Mouse (Mus musculus) CD4-positive, CD25-positive, alpha-beta regulatory T cell, adult 4 months (primary cell): ENCODE data around the gene Aip. TPM values are rescaled to one million over a fixed set of nuclear protein-coding genes. Genes with fewer than 3 reads are reported as not detected.

Experiments
- ATAC-seq: one replicate; pipeline ENCODE4 v1.8.0; 2017
- polyA plus RNA-seq, 2 experiments: library from polyadenylated mRNA; unstranded; fragments of 100-300 nt; shearing (Covaris generic); gene quantifications; one replicate each; pipeline ENCODE4 v1.2.1; 2017

Gene Aip
- polyA plus RNA-seq, 2 experiments from 2014 or later = 179 to 208 TPM

GRCm38 (mm10) chr19:4151898-4152297, 26.2 kb upstream of the Aip start:
- ATAC-seq = no peak

- no peak for ATAC-seq
Observed at GRCm38 (mm10) chr19:4151488-4151860, 25.8 kb upstream of the Aip start.

GRCm38 (mm10) chr19:4150567-4151487, 25.2 kb upstream of the Aip start:
- no peak for ATAC-seq

- ATAC-seq = no peak
Observed at GRCm38 (mm10) chr19:4149764-4150461, 24.3 kb upstream of the Aip start.

- ATAC-seq = no peak
Observed at GRCm38 (mm10) chr19:4149283-4149682, 23.6 kb upstream of the Aip start.

- no peak for ATAC-seq
Observed at GRCm38 (mm10) chr19:4148819-4149218, 23.2 kb upstream of the Aip start.

- ATAC-seq = peak; percentile 98
Observed at GRCm38 (mm10) chr19:4148491-4148806, 22.8 kb upstream of the Aip start, which contains the start of gene Coro1b. Gene Coro1b, plus strand, starts transcription at chr19:4148619.

GRCm38 (mm10) chr19:4147782-4148490, 22.3 kb upstream of the Aip start:
- ATAC-seq = no peak

GRCm38 (mm10) chr19:4147022-4147405, 21.4 kb upstream of the Aip start:
- no peak for ATAC-seq

- ATAC-seq = no peak
Observed at GRCm38 (mm10) chr19:4146366-4147021, 20.8 kb upstream of the Aip start.

- no peak for ATAC-seq
Observed at GRCm38 (mm10) chr19:4145936-4146335, 20.3 kb upstream of the Aip start.

- ATAC-seq = no peak
Observed at GRCm38 (mm10) chr19:4144550-4145498, 19.2 kb upstream of the Aip start.

GRCm38 (mm10) chr19:4143759-4144268, 18.2 kb upstream of the Aip start, which contains the start of gene Cabp4:
Gene Cabp4, minus strand, starts transcription at chr19:4144033.
- ATAC-seq = no peak

- ATAC-seq = no peak
Observed at GRCm38 (mm10) chr19:4142416-4143173, 16.9 kb upstream of the Aip start.

GRCm38 (mm10) chr19:4140147-4140546, 14.5 kb upstream of the Aip start:
- no peak for ATAC-seq

- no peak for ATAC-seq
Observed at GRCm38 (mm10) chr19:4139446-4139845, 13.8 kb upstream of the Aip start, which contains the start of gene Gpr152. Gene Gpr152, plus strand, starts transcription at chr19:4139787.

- no peak for ATAC-seq
Observed at GRCm38 (mm10) chr19:4137913-4138312, 12.3 kb upstream of the Aip start.

GRCm38 (mm10) chr19:4136463-4136862, 10.8 kb upstream of the Aip start:
- no peak for ATAC-seq

- peak; percentile 76 for ATAC-seq
Observed at GRCm38 (mm10) chr19:4135963-4136345, 10.3 kb upstream of the Aip start.

- ATAC-seq = peak; percentile 91
Observed at GRCm38 (mm10) chr19:4135229-4135962, 9.7 kb upstream of the Aip start.
